Mouse (Mus musculus) heart, postnatal 25 days (tissue): ENCODE measurements around the gene Itch. TPM values are rescaled to one million over a fixed set of nuclear protein-coding genes. Genes with fewer than 3 reads are reported as not detected.

Source experiments
- DNase-seq: peaks from one replicate; pipeline ENCODE4 v3.0.0; 2022; ENCODE audit warnings: low spot score
- intact Hi-C: fragments of 180-260 bp; cut with DNase I; formaldehyde crosslinking; loops from one replicate; pipeline ENCODE4 v1.15.1; 2025
- total RNA-seq, 2 experiments: library from RNA; stranded (reverse); gene quantifications; 2 replicates each; pipeline ENCODE4 v1.2.3; 2021

The Itch gene
- total RNA-seq, 2 experiments from 2014 or later, result 28.7 to 30.3 TPM

- intact Hi-C loops, result loop anchor here (5.0 kb wide), 1 partner anchor 106 kb away; the partner anchor contains the start of gene Trp53inp2
- peak; percentile 94 for DNase-seq
Observed at GRCm38 (mm10) chr2:155276195-155276594, 142.9 kb downstream of the Itch start, which contains the start of gene Map1lc3a. Gene Map1lc3a, plus strand, starts transcription at chr2:155276297.

Other genes with a start within 250 kb of the Itch start
- gene Eif2s2, start 240.6 kb upstream of the Itch start, total RNA-seq, result 10 to 100 TPM; 51.8 to 55.4 TPM
- gene Gm14226, start 115.2 kb upstream of the Itch start, total RNA-seq, result under 1 TPM; 0.13 to 0.17 TPM
- 10 to 100 TPM; 10.9 to 11.3 TPM for gene Ahcy, start 59.0 kb upstream of the Itch start, total RNA-seq
- 100 to 1,000 TPM; 162 to 183 TPM for gene Dynlrb1, start 103.0 kb downstream of the Itch start, total RNA-seq
- 100 to 1,000 TPM; 712 to 776 TPM for gene Map1lc3a, start 142.8 kb downstream of the Itch start, total RNA-seq
- gene Pigu, start 223.9 kb downstream of the Itch start, total RNA-seq, result 10 to 100 TPM; 28.4 to 28.7 TPM
- 100 to 1,000 TPM; 491 to 545 TPM for gene Trp53inp2, start 247.6 kb downstream of the Itch start, total RNA-seq